Mouse (Mus musculus) CD4-positive, CD25-positive, alpha-beta regulatory T cell, adult 2 months (primary cell): Measurements from ENCODE around the gene Gm49354.
"Not testable (repeated sequence)": the region's sequence is repeated elsewhere in the genome, so short reads cannot be mapped to it uniquely, and the experiment has no call there.

Experiments
- DNase-seq: peaks from one replicate; pipeline ENCODE4 v3.0.0-alpha.2; 2012; ENCODE audit warnings: low read depth, low spot score

Gm49354 gene

GRCm38 (mm10) chr13:59711984-59712383, 70.1 kb downstream of the Gm49354 start, which contains the start of gene Spata31d1b:
Gene Spata31d1b, plus strand, starts transcription at chr13:59712284.
- not testable (repeated sequence) for DNase-seq

- no peak for DNase-seq
Measured at GRCm38 (mm10) chr13:59710230-59710629, 71.8 kb downstream of the Gm49354 start, which contains the start of gene Spata31d1a. Gene Spata31d1a, minus strand, starts transcription at chr13:59710330.
